Mouse (Mus musculus): ENCODE data around the gene Insl6.
A peak's percentile ranks its signal among the peaks of the same experiment; 100 is the strongest.

Insl6 gene

DNA sequence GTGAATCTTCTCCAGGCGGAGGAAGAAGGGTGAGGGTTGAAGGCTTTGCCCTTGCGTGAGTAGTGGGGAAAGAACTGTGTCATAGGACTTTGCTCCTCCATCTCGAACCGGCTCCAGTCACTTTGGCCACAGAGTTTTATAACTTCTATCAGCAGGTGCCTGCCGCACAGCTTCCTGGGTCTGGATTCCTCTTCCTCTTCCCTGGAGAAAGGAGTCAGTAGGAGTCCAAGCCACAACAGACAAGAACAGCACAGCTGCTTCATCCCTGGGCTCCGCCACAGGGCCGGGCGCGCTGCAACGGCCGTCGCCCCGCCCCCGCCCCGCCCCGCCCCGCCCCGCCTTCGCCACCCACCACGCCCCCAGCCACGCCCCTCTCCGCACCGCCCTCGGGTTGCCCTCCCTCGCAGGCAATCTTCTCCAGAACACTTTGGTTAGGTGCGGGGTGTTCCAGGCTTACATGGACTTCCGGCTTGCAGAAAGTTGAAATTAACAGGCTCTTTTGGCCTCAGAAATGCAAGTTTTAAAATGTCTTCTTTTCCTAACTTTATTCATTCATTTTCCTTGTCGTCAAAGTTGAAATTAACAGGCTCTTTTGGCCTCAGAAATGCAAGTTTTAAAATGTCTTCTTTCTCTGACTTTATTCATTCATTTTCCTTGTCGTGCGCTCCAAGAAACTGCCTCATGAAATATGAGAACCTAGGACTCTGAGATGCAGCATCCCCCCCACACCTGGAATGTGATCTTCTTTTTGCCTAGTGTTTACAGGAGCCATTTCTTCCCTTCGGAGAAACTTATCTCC lies at the start of gene Insl6:
Gene Insl6 (minus strand): TSS at position 304 of the 799 bp plus-strand sequence.
- DNase-seq (ENCODE audit: low read depth, low spot score), result peak; percentile 68

DNA sequence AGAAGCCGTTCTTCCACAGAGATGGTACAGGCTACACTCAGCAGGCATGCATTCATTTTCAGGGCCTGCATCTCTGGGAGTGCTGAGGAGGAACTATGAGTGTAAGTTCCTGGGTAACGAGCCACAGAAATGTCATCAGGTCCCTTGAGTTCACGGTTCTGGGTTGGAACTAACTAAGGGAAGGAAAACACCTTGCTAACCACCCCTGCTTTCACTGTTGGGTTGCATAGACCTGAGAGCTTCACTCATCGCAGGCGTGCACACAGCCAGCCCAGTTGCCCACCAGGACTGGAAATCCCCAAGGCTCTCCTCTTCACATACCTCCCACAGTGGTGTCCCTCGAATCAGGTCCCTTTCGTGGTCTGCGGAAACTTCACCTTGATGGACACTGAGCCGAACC lies 49.8 kb upstream of the Insl6 start:
- no peak for DNase-seq (ENCODE audit: low read depth, low spot score)

DNA sequence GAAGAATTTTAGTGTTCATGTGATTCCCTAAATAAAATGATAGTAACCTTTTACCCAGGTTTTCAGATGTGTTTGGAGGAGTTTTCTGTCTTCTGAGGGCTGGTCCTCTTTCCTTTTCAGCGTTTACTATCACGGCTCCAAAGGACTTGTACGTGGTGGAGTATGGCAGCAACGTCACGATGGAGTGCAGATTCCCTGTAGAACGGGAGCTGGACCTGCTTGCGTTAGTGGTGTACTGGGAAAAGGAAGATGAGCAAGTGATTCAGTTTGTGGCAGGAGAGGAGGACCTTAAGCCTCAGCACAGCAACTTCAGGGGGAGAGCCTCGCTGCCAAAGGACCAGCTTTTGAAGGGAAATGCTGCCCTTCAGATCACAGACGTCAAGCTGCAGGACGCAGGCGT lies 48.3 kb upstream of the Insl6 start:
- DNase-seq (ENCODE audit: low read depth, low spot score), result no peak

- DNase-seq (ENCODE audit: low read depth, low spot score), result no peak
Measured at GRCm38 (mm10) chr19:29372621-29373020, 47.5 kb upstream of the Insl6 start.

- DNase-seq (ENCODE audit: low read depth, low spot score), result no peak
Measured at GRCm38 (mm10) chr19:29372138-29372537, 47.0 kb upstream of the Insl6 start.

DNA sequence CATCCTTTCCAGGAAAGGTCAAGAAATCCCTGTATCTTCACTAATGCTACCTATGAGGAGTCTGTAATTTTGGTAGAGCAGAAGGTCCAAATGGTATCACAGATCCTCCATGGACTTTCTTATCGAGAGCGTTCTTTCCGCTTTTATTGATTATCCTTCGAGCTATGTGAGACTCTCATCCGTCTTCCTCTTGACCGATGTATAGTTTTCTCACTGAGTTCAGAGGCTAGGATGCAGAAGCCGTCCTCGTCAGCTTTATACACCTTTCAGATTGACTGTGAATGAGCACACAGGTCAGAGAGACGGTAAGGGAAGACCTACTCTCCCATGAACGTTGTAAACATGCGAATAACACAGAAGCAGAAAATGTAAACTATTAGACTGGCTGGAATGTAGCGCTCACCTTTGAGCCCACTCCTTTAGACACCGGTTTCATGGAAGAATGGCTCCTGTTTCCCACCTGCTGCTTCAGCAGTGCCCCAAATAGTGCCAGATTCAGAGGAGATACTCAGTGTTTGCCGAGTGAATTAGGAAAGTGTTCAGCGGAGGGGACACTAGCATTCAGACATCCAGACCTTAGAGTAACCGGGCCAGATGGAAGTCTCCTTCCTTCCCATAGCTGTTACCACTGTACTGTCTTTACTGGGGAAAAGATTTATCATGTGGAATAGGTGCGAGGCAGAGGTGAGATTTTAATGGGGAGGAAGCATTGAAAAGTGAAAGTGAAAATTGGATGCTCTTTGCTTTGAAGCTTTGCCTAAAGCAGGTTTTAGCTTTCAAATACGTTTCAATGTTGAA lies 46.3 kb upstream of the Insl6 start:
- DNase-seq (ENCODE audit: low read depth, low spot score), result no peak

DNA sequence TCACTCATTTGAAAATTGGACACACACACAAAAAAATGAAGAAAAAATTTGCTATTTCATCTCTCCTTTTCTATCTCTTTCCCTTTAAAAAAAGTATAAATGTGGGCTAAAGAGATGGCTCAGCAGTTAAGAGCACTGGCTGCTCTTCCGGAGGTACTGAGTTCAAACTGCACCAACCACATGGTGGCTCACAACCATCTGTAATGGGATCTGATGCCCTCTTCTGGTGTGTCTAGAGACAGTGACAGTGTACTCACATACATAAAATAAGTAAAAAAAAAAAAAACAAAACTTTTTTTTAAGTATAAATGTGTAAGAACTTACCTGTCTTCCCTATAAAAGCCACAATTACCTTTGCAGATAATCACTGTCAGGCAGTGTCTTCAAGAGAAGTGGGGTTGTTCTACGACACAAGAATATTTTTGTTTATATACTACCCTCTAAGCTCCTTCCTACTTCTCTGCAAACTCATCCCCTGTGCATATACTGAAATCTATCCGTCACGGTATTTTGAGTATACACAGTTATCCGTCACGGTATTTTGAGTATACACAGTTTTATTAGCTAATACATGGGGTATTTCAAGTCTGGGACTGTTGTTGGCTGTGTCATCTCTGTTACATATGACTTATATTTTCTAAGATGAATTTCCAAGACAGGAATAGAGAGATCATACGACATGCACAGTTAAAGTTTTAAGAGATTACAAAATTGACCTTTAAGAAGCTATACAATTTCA lies 45.6 kb upstream of the Insl6 start:
- no peak for DNase-seq (ENCODE audit: low read depth, low spot score)

- DNase-seq (ENCODE audit: low read depth, low spot score), result no peak
Measured at GRCm38 (mm10) chr19:29370112-29370511, 45.0 kb upstream of the Insl6 start.

DNA sequence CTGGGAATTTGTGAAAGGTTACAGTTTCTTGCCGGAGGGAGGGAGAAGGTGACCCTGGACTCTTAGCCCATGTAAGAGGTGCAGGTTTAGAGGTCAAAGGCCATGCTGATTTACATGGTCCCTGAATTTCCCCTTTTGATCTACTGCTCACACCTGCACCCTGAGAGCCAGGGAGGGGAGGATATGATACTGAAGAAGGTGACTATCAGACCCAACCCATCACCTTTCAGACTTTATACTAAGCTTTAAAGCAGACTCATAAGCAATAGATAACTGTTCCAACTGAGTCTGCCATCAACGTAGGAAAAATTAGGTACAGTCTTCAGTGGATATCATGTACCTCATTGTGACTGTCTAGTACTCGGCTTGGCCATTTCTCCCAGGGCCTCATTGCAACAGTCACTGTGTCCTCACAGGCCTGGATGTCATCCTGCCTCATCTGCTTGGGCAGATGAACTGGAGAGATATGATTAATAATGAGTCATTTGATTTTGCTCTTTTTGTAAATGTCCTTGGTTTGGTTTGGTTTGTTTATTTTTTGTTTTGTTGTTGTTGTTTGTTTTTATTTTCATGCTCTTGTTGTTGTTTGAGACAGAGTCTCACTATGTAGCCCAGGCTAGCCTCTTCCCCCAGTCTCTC lies 43.6 kb upstream of the Insl6 start:
- no peak for DNase-seq (ENCODE audit: low read depth, low spot score)

- DNase-seq (ENCODE audit: low read depth, low spot score), result no peak
Measured at GRCm38 (mm10) chr19:29368041-29368440, 42.9 kb upstream of the Insl6 start.

DNA sequence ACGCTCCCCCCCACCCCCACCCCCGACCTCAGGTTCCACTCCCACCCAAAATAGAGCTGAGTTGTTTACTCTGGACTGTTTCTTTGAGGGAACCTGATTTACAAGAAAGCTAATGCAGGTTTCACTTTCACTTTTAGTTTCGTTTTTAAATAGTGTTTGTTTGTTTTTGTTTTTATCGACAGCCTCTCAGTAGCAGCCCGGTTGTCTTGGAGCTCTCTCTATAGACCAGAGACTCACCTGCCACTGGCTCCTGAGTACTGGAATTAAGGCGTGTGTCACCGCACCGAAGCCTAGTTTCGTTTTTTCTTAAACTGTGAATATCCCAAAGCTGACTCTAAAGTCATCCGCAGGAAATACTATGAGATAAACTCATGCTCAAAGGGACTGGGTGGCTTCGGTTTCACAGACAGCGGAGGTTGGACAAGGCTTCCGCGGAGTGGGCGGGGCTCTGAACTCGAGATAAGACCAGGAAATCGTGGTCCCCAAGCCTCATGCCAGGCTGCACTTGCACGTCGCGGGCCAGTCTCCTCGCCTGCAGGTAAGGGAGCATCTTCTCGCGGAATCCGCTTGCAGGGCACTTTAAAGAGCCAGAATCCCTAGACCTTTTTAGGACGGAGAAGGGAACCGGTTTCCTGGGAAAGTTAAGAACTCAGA lies 41.9 kb upstream of the Insl6 start, which contains the start of the genes Plgrkt and Cd274:
Gene Plgrkt (minus strand): TSS at position 422 of the 654 bp plus-strand sequence.
Gene Cd274 (plus strand): TSS at position 487 of the 654 bp plus-strand sequence.
- peak; percentile 57 for DNase-seq (ENCODE audit: low read depth, low spot score)

DNA sequence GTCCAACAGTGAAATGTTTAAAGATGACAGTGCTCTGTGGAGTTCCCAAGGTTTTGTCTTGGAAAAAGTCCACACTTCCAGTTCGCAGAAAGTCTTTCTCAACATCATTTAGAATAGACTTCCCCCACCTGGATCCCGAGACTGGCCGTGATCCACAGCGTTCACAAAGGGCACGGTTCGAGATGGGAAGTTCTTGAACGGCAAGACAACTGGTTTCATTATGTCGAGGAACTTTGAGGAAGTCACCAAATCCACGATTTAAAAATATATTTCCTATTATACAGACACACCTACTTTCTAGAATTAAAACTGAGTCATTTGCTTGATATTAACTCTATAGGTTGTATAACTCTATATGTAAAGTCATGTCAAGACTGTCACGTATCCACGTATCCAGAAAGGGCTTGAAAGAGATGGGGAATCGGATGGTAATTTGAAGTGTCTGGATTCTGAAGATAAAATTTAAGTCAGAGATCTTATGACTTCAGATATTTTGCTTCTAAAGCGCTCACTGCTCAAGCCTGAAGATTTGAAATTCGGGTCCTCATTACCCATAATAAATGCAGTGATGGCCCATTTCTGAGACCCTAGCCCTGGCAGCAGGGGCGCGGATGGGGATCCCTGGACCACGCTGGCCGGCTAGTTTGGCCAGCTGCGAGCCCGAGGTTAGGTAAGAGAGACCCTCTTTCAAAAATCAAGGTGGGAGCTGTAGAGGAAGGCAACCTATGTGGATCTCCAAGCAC lies 41.2 kb upstream of the Insl6 start:
- no peak for DNase-seq (ENCODE audit: low read depth, low spot score)

- peak; percentile 88 for DNase-seq (ENCODE audit: low read depth, low spot score)
Measured at GRCm38 (mm10) chr19:29365105-29365504, 39.9 kb upstream of the Insl6 start.

DNA sequence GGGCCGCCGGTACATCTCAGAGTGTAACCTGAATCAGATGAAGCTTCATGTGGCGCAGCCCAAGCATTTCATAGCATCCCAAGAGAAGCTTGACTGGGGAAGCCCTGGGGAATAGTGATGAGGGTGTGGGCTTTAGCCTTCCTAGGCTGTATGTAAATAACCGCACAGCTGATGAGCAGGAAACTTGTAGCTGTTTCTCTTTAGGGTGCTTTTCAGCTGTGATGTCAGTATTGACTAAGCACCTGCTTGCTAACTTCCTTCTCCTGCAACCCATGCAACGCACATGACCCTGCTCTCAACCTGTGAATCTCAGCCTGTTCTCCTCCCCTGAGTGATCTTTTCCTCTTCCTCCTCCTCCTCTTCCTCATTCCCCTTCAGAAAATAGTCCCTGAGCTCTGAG lies 38.9 kb upstream of the Insl6 start:
- no peak for DNase-seq (ENCODE audit: low read depth, low spot score)

- DNase-seq (ENCODE audit: low read depth, low spot score), result no peak
Measured at GRCm38 (mm10) chr19:29363557-29363956, 38.4 kb upstream of the Insl6 start.

DNA sequence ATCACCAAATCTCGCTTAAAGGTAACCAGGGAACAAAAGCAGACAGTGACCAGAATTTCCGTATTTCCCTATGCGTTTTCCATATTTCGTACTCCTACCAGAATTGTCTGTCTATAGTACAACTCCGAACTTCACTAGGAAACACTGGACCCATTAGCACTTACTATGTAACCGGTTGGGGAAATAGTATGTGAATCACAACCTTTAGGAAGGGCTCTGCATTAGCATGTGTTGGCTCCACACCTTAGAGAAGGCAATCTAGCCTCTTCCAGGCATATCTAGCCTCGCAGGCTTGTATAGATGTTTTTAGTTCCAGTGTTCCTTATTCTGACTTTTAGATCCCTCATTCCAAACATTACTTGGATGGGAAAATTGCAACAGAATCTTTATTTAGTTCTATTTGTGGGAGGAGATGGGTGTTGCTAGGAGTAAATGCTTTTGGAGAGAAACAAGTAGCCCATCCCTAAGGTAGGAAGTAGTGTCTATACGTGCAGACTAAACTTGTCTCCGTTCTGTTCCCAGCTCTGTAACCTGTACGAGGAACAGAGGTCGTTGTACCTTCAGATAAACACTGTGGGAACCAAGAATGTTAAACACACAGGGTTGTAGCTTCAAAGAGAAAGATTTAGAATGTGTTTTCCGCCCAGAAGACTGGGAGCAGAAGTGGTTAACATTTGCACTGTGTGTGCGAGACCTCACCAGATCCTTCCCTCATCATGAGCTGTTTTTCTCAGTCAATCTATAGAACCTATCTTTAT lies 37.2 kb upstream of the Insl6 start:
- DNase-seq (ENCODE audit: low read depth, low spot score), result no peak

GRCm38 (mm10) chr19:29361468-29362130 lies 36.4 kb upstream of the Insl6 start:
- peak; percentile 93 for DNase-seq (ENCODE audit: low read depth, low spot score)

DNA sequence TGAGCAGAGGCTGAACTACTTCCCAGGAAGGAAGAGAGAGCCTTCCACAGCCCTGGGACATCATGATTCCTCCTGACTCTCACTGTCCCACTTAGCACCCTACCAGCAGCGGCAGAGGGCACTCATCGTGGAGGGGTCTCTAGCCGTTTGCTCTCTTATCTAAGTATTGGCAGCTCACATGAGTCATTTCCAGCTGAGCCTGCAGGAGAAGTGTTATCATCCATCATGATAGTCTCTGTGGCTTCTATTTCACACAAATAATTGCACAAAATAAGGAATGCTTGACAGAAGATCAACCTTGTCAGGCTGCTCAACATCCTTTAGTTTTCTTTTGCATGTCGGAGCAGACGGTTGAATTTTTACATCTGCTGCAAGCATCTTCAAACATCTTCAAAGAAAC lies 35.1 kb upstream of the Insl6 start:
- no peak for DNase-seq (ENCODE audit: low read depth, low spot score)

DNA sequence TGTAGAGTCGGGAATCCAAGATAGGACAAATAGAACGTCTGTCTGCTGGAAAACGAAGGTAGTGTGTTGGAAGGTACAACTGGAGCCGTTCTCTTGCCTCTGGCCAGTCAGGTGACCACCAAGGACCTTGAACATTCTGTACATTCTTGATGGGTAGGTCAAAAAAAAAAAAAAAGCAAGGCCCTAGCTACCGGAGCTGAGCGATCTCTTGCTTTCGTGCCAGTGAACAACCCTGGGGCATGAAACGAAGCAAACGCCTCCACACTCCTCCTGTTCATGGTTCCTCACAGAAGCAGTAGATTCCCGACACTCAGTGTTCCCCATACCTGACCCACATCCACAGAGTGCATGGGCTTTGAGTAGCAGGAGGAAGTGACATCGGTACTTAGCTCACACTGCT lies 31.1 kb upstream of the Insl6 start:
- DNase-seq (ENCODE audit: low read depth, low spot score), result no peak
